Mouse (Mus musculus): ENCODE results near the gene Tbc1d10c. TPM values are rescaled to one million over a fixed set of nuclear protein-coding genes. Genes with fewer than 3 reads are reported as not detected.

The Tbc1d10c gene
- total and polyA plus RNA-seq, 3 experiments = 12.8 to 36.0 (median 21.9) TPM

DNA sequence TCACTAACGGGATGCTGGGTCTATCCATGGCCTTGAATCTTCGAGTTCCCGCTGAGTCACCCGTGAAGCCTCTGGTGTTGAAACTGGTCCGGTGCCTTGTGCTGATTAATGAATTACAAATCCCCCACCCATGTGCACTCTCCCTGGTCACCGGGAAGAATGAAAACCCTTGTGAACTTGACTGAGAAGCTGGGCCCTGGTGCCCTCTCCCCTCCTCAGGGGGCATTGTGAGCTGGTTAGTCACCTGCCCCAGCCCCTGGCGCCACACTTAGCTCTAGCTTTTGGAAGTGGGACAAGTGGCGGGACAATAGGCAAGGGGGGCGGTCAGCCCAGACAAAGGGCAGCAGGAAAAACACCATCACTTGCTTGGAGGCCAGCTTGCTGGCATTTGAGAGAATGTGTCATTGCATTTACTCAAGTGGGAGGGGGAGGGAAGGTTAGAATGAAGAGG is 22.5 kb upstream of the Tbc1d10c start:
- no peaks in the 10 kb centered on the region for H3K36me3 ChIP-seq (replicated peaks)
- DNase-seq (ENCODE audit: low spot score) (no peak), ATAC-seq (ENCODE audit: extremely low read depth, insufficient number of reproducible peaks, low FRiP score, poor library complexity, severe bottlenecking) (no peak)
- peak overlapping the region; percentile 60; the same call in 1 of the 2 replicates for H3K4me3 ChIP-seq (ENCODE audit: low read depth, low read length)
- peaks cover 33% of the 10 kb centered on the region for H3K4me1 ChIP-seq (ENCODE audit: insufficient read depth, low read depth, low read length)
- no peaks in the 10 kb centered on the region for H3K9me3 ChIP-seq (replicated peaks)
- H3K27me3 ChIP-seq (ENCODE audit: insufficient read depth, low read length) = peaks cover 92% of the 10 kb centered on the region
- TF ChIP-seq POLR2AphosphoS5 (IDR thresholded peaks at IDR 0.05; ENCODE audit: insufficient replicate concordance, low read depth, low read length) (no peak), GATA1 (IDR thresholded peaks at IDR 0.05; ENCODE audit: borderline replicate concordance, low read length) (no peak), CTCF (IDR thresholded peaks at IDR 0.05; ENCODE audit: low read depth, low read length) (no peak), TAL1 (conservative IDR thresholded peaks at IDR 0.05; ENCODE audit: low read depth, low read length) (no peak), GATA2 (IDR thresholded peaks at IDR 0.05; ENCODE audit: borderline replicate concordance, low read depth, low read length) (no peak)

DNA sequence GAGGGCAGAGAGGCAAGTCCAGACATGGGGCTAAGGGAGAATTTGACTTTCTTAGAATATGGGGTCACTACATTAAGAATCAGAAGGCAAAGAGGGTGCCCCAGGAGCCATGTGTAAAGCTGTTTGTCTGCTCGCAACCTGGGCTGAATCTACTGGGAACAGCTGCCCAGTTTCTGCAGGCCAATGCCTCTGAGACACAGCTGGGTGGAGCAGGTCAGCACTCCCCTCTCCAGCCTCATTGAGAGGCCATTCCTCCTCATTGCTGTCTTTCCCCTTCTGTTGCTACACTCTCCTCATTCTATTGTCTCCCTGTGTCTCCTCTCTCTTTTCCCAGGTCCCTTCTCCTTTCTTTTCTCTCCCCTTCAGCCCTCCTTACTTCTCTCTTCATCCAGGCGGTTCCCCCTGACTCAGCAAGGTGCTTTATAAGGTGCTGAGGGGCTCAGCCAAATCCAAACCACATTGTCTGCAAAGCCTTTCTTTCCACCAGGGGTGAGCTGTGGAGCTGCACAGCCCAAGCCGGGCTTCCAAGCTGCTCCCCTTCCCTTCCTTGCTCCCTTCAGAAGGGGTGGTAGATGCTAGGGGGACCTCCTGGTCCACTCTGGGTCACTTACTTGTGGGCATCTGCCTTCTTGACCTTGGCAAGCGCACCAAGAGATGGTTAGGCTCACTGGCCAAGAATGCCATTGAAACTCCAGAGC is 21.0 kb upstream of the Tbc1d10c start:
- Histone ChIP-seq H3K9me3 (replicated peaks) (no peaks in the 10 kb centered on the region), H3K4me3 (ENCODE audit: low read depth, low read length) (no peak overlapping the region), H3K36me3 (replicated peaks) (no peaks in the 10 kb centered on the region), H3K4me1 (ENCODE audit: insufficient read depth, low read depth, low read length) (peaks cover 39% of the 10 kb centered on the region), H3K27me3 (ENCODE audit: insufficient read depth, low read length) (peaks cover 90% of the 10 kb centered on the region)
- ATAC-seq (ENCODE audit: extremely low read depth, insufficient number of reproducible peaks, low FRiP score, poor library complexity, severe bottlenecking) (no peak), DNase-seq (ENCODE audit: low spot score) (no peak)
- TF ChIP-seq TAL1 (conservative IDR thresholded peaks at IDR 0.05; ENCODE audit: low read depth, low read length) = no peak
- no peak for TF ChIP-seq CTCF (IDR thresholded peaks at IDR 0.05; ENCODE audit: low read depth, low read length)
- TF ChIP-seq GATA1 (IDR thresholded peaks at IDR 0.05; ENCODE audit: borderline replicate concordance, low read length) = no peak
- no peak for TF ChIP-seq POLR2AphosphoS5 (IDR thresholded peaks at IDR 0.05; ENCODE audit: insufficient replicate concordance, low read depth, low read length)
- no peak for TF ChIP-seq GATA2 (IDR thresholded peaks at IDR 0.05; ENCODE audit: borderline replicate concordance, low read depth, low read length)

DNA sequence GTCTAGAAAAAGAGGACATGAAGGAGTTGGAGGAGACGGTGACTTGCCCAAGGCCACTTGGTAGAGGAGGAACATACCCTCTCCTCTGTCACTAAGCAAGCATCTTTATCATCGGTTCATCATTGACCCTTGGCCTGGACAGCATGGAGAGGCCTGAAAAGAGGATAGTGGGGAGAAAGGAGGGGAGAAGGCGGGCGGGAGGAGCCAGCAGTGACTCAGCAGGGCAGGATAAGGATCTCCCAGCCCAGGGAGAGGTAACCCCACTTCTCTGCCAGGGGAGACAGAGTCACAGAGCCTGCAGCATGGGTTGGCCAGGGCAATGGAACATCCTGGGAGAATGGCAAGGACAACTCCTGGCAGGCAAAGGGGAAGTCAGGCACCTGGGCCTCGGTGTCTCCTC is 17.5 kb upstream of the Tbc1d10c start:
- Histone ChIP-seq H3K4me1 (ENCODE audit: insufficient read depth, low read depth, low read length) (peaks cover 18% of the 10 kb centered on the region), H3K36me3 (replicated peaks) (no peaks in the 10 kb centered on the region), H3K27me3 (ENCODE audit: insufficient read depth, low read length) (peaks cover 87% of the 10 kb centered on the region), H3K4me3 (ENCODE audit: low read depth, low read length) (no peak overlapping the region; the same call in 1 of the 2 replicates), H3K9me3 (replicated peaks) (no peaks in the 10 kb centered on the region)
- no peak for TF ChIP-seq CTCF (IDR thresholded peaks at IDR 0.05; ENCODE audit: low read depth, low read length)
- TF ChIP-seq GATA2 (IDR thresholded peaks at IDR 0.05; ENCODE audit: borderline replicate concordance, low read depth, low read length) = no peak
- no peak for TF ChIP-seq GATA1 (IDR thresholded peaks at IDR 0.05; ENCODE audit: borderline replicate concordance, low read length)
- no peak for TF ChIP-seq TAL1 (conservative IDR thresholded peaks at IDR 0.05; ENCODE audit: low read depth, low read length)
- TF ChIP-seq POLR2AphosphoS5 (IDR thresholded peaks at IDR 0.05; ENCODE audit: insufficient replicate concordance, low read depth, low read length) = no peak
- DNase-seq (ENCODE audit: low spot score) (no peak), ATAC-seq (ENCODE audit: extremely low read depth, insufficient number of reproducible peaks, low FRiP score, poor library complexity, severe bottlenecking) (no peak)

- H3K27me3 ChIP-seq (ENCODE audit: insufficient read depth, low read length) = peaks cover 77% of the 10 kb centered on the region
- no peaks in the 10 kb centered on the region for H3K9me3 ChIP-seq (replicated peaks)
- H3K4me1 ChIP-seq (ENCODE audit: insufficient read depth, low read depth, low read length) = peaks cover 26% of the 10 kb centered on the region
- H3K4me3 ChIP-seq (ENCODE audit: low read depth, low read length) = no peak overlapping the region
- H3K36me3 ChIP-seq (replicated peaks) = no peaks in the 10 kb centered on the region
- TF ChIP-seq CTCF (IDR thresholded peaks at IDR 0.05; ENCODE audit: low read depth, low read length) (peak; percentile 83), GATA2 (IDR thresholded peaks at IDR 0.05; ENCODE audit: borderline replicate concordance, low read depth, low read length) (no peak)
- ATAC-seq (ENCODE audit: extremely low read depth, insufficient number of reproducible peaks, low FRiP score, poor library complexity, severe bottlenecking) = peak; percentile 45; the same call in 1 of the 2 replicates
- peak; percentile 79 for DNase-seq (ENCODE audit: low spot score)
These were observed 15.9 kb upstream of the Tbc1d10c start for GRCm38 (mm10) chr19:4206971-4207370.

DNA sequence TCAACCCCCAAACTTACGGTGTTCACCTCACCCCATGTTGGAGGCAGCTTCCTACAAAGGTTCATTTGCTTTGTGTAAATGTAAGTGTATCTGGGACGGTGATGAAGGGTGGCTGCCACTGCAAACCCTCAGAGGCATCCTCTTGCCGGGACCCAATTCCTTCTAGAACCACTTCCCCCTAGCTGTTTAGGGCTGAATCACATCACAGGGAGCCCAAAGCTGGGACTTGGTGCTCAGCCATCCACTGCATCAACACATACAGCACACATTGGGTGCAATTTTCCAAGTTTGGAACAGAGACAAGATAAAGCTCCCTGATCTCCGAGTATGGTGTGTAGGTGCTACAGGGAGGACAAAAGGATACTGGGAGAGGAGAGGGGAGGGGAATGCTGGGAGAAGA is 13.8 kb upstream of the Tbc1d10c start:
- TF ChIP-seq GATA1 (IDR thresholded peaks at IDR 0.05; ENCODE audit: borderline replicate concordance, low read length) = no peak
- no peak for TF ChIP-seq CTCF (IDR thresholded peaks at IDR 0.05; ENCODE audit: low read depth, low read length)
- TF ChIP-seq POLR2AphosphoS5 (IDR thresholded peaks at IDR 0.05; ENCODE audit: insufficient replicate concordance, low read depth, low read length) = no peak
- no peak for TF ChIP-seq TAL1 (conservative IDR thresholded peaks at IDR 0.05; ENCODE audit: low read depth, low read length)
- TF ChIP-seq GATA2 (IDR thresholded peaks at IDR 0.05; ENCODE audit: borderline replicate concordance, low read depth, low read length) = no peak
- no peak overlapping the region for H3K4me3 ChIP-seq (ENCODE audit: low read depth, low read length)
- no peaks in the 10 kb centered on the region for H3K9me3 ChIP-seq (replicated peaks)
- H3K27me3 ChIP-seq (ENCODE audit: insufficient read depth, low read length) = peaks cover 58% of the 10 kb centered on the region
- H3K4me1 ChIP-seq (ENCODE audit: insufficient read depth, low read depth, low read length) = peaks cover 42% of the 10 kb centered on the region
- DNase-seq (ENCODE audit: low spot score) = no peak
- no peak for ATAC-seq (ENCODE audit: extremely low read depth, insufficient number of reproducible peaks, low FRiP score, poor library complexity, severe bottlenecking)
- peaks cover 9% of the 10 kb centered on the region for H3K36me3 ChIP-seq (replicated peaks)

GRCm38 (mm10) chr19:4203604-4204326 is 12.7 kb upstream of the Tbc1d10c start:
- peaks cover 47% of the 10 kb centered on the region for H3K4me1 ChIP-seq (ENCODE audit: insufficient read depth, low read depth, low read length)
- H3K36me3 ChIP-seq (replicated peaks) = peaks cover 21% of the 10 kb centered on the region
- no peak for ATAC-seq (ENCODE audit: extremely low read depth, insufficient number of reproducible peaks, low FRiP score, poor library complexity, severe bottlenecking)
- H3K27me3 ChIP-seq (ENCODE audit: insufficient read depth, low read length) = peaks cover 50% of the 10 kb centered on the region
- DNase-seq (ENCODE audit: low spot score) = no peak
- TF ChIP-seq POLR2AphosphoS5 (IDR thresholded peaks at IDR 0.05; ENCODE audit: insufficient replicate concordance, low read depth, low read length) = no peak
- no peak for TF ChIP-seq CTCF (IDR thresholded peaks at IDR 0.05; ENCODE audit: low read depth, low read length)
- no peak for TF ChIP-seq TAL1 (conservative IDR thresholded peaks at IDR 0.05; ENCODE audit: low read depth, low read length)
- H3K4me3 ChIP-seq (ENCODE audit: low read depth, low read length) = no peak overlapping the region
- no peaks in the 10 kb centered on the region for H3K9me3 ChIP-seq (replicated peaks)

Measured in G1E (cell line).